Mouse (Mus musculus) telencephalon, adult 2 months (tissue): ENCODE results near the gene Lat2.
"Not testable (repeated sequence)": the region's sequence is repeated elsewhere in the genome, so short reads cannot be mapped to it uniquely, and the experiment has no call there.

ENCODE experiments used
- DNase-seq: peaks from one replicate; pipeline ENCODE4 v3.0.0-alpha.2; 2011; ENCODE audit warnings: low read depth, low spot score

Lat2 gene

DNA sequence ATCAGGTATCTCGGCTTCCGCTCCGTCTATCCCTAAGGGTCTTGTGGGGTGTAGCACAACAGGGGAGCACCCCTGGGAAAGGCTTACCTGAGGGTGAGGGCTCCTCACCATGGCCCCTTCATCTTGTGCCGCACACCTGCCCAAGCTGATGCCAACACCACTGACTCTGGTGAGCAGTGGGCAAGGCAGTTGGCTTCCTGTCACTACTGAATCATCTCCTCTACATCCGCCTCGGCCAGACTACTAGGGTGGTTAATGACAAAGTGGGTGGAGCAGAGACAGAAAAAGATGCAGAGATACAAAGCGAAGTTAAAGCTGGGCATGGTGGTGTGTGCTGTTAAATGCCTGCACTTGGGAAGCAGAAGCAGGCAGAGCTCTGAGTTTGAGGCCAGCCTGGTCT is at the start of gene Lat2:
Gene Lat2 (minus strand): TSS at position 224 of the 400 bp plus-strand sequence.
- DNase-seq = no peak

- no peak for DNase-seq
Observed at GRCm38 (mm10) chr5:134656708-134657107, 41.9 kb upstream of the Lat2 start.

GRCm38 (mm10) chr5:134652015-134652414 is 37.2 kb upstream of the Lat2 start:
- DNase-seq = no peak

DNA sequence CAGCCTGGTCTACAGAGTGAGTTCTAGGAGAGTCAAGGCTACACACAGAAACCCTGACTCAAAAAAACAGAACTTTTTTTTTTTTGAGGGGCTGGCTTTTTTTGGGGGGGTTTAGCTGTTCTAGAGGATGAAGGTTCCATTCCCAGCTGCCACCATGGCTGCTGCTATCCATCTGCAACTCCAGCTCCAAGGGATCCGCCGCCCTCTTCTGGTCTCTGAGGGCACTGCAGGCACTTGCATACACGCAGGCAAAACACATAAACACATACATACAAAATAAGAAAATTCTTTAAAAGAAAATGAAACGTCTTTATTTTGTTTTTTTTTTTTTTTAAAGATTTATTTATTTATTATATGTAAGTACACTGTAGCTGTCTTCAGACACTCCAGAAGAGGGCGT is 36.1 kb upstream of the Lat2 start:
- DNase-seq = no peak

DNA sequence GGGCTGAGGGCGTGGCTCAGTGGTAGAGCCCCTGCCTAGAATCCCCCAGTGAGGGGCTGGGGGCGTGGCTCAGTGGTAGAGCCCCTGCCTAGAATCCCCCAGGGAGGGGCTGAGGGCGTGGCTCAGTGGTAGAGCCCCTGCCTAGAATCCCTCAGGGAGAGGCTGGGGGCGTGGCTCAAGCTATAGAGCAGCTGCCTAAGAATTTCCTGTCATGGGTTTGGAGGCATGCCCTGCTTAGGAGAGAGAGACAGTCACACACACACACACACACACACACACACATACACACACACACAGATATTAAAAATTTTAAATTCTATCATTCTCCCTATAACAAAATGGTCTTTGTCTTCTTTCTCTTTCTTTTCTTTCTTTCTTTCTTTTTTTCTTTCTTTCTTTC is 34.2 kb upstream of the Lat2 start:
- DNase-seq = not testable (repeated sequence)

GRCm38 (mm10) chr5:134647394-134647793 is 32.6 kb upstream of the Lat2 start:
- DNase-seq = no peak

DNA sequence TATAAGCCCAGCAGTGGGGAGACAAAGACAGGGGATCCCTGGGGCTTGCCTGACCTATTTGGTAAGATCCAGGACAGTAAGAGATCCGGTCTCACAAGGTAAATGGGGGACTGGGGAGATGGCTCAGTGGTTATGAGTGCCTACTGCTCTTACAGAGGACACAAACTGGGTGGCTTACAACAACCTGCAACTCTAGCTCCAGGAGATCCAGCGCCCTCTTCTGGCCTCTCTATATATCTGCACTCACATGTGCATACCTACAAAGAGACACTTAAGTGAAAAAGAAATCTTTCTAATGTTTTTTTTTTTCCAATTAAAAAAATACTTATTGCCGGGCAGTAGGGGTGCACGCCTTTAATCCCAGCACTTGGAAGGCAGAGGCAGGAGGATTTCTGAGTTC is 31.6 kb upstream of the Lat2 start:
- DNase-seq = no peak

- DNase-seq = no peak
Observed at GRCm38 (mm10) chr5:134644643-134645118, 29.9 kb upstream of the Lat2 start.

DNA sequence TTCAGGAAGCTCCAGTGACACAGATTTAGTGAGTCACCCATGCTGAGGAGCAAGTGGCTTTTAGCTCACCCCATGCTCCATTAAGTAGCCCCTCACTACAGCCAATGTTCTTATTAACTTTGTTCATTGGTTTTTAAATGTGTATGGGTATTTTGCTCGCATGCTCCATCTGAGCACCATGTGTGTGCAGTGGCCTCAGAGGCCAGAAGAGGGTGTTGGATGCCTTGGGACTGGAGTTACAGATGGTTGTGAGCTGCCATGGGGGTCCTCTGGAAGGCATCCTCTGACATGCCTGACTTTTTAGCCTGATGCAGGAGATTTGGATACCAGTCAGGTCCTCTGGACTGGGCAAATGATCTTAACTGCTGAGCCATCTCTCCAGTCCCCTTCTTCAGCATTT is 29.3 kb upstream of the Lat2 start:
- DNase-seq = no peak

DNA sequence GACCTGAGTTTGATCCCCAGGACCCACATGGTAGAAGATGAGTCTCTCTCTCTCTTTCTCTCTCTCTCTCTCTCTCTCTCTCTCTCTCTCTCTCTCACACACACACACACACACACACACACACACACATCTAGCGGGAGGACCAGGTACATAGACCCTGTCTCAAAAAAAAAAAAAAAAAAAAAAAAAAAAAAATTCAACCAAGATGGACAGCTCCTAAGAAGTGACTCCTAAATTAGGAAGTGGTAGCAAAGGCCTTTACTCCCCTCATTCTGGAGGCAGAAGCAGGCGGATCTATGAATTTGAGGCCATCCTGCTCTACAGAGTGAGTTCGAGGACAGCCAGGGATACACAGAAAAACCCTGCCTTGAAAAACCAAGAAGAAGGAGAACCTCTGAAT is 25.5 kb upstream of the Lat2 start:
- DNase-seq = no peak

- peak; percentile 92 for DNase-seq
Observed at GRCm38 (mm10) chr5:134639269-134639682, 24.5 kb upstream of the Lat2 start, which contains the start of gene Eif4h. Gene Eif4h (minus strand): TSS chr5:134639490.

GRCm38 (mm10) chr5:134638461-134639268 is 23.8 kb upstream of the Lat2 start:
- DNase-seq = no peak

- no peak for DNase-seq
Observed at GRCm38 (mm10) chr5:134637820-134638367, 23.1 kb upstream of the Lat2 start.

DNA sequence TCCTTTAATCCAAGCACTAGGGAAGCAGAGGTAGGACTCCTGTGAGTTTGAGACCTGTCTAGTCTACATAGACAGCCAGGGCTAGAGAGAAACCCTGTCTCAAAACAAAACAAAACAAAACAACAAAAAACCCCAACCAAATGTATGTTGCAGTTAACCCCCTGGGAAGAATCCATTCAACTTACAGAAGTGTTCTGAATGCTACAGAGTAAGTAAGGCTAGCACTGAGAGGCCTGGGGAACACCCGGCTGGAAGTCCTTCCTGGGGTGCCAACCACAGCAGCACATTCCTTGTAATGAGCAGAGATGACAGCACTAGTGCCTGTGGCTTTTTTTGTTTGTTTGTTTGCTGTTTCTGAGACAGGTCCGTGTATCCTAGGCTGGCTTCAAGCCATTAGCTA is 18.0 kb upstream of the Lat2 start:
- DNase-seq = no peak

DNA sequence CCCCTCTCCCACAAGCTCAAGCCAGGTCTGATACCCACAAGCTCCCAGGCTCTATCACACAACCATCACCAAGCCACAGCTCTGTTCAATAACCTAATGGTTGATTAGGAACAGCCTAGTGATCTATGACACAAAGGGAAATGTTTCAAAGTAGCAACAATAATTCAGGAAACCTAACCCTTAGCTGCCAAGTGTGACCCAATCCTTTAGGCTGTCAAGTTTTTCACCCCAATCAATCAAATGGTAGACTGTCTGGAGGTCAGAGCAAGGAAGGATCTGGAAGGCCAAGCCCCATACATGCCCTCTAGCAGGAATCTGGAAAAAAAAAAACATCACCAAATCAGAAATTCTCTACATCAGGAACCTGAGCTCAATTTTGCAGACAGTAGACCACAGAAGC is 16.0 kb upstream of the Lat2 start:
- no peak for DNase-seq

- DNase-seq = no peak
Observed at GRCm38 (mm10) chr5:134629508-134629907, 14.7 kb upstream of the Lat2 start.

DNA sequence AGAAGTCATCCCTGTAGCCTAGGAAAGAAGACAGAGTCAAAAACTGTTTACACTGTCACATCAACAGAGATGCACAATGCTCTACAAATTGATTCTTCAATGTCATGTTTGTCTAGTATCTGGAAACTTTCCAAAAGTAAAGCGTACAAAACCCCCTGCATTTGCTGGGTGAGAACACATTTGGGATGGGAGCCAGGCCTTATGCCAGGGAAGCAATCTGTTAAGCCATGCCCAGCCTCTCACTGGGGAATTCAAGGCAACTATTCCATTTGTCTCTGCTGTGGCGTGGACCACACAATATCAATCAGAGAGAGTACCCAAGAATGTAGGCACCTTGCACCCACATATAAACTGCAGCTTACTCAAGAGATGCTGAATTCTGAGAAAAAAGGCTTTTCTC is 7.2 kb upstream of the Lat2 start:
- peak; percentile 68 for DNase-seq

DNA sequence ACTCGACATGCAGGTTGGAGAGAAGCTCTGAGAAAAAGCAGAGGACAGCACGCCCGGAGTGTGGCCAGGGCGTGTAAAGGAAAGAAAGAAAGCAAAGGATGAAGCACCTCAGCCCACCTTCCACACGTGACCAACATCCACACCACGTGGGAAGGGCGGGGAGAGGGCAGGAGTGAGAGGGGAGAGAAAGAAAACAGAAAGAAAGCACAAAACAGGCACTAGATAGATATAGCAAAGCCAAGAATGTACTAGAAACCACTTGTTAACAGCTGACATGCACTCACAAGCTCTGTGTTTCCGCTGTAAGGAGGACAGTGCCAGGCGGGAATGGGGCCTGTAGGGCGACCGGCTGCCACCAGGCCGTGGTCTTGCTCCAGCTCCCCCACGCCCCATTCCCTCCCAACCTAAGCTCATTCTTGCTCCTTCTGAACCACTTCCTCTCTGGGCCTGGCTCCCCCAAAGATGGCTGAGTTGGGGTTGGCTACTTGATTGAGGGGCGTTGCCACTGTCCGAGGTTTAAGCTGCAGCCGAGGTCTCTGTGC is 6.3 kb upstream of the Lat2 start:
- no peak for DNase-seq

- DNase-seq = no peak
Observed at GRCm38 (mm10) chr5:134620457-134620856, 5.6 kb upstream of the Lat2 start.

- DNase-seq = no peak
Observed at GRCm38 (mm10) chr5:134617071-134617470, 2.2 kb upstream of the Lat2 start.

DNA sequence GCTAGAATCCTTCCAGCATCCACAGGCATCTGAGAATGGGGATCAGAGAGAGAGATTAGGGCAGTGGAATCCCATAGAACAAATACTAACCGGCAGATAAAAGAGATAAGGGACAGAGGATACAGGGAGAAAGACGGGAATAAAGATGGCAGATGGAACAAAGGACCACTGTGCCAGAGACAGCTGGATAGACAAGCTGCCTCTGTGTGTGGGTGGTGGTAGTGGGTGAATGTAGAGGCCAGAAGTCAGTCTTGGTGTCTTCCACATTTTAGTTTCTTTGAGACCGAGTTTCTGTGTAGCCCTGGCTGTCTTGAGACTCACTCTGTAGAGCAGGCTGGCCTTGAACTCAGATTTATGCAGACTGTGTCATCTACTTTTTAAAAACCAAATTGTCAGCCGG is 955 bp upstream of the Lat2 start:
- DNase-seq = no peak

DNA sequence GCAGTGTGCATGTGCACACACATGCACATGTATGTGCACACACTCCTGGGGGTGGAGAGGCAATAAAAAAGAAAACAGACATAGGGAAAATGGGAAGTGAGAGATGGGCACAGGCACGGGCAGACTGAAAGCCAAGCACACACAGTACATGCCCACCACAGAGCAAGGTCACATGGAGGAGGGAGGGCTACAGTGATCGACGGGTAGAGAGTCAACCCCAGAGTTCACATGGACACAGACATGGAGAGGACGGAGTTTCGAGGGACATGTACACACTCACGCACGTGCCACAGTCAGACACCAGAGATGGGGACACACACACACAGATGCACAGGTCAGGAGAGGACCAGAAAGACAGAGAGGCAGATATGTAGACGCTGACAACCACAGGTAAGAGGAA is 555 bp upstream of the Lat2 start:
- no peak for DNase-seq

GRCm38 (mm10) chr5:134614296-134614695 is 529 bp downstream of the Lat2 start:
- DNase-seq = no peak
